Mouse (Mus musculus) limb, embryonic 14.5 days (tissue): Measurements from ENCODE around the gene Prom1. TPM values are rescaled to one million over a fixed set of nuclear protein-coding genes. Genes with fewer than 3 reads are reported as not detected.
"Not testable (repeated sequence)": the region's sequence is repeated elsewhere in the genome, so short reads cannot be mapped to it uniquely, and the experiment has no call there.

Experiments
- ATAC-seq: fragments of 200-750 bp; cut with Nextera tagmentation; 2 replicates; pipeline ENCODE4 v1.8.0; 2017; ENCODE audit warnings: low read depth, moderate number of reproducible peaks, moderate TSS enrichment; ENCODE audit not compliant: low FRiP score
- DNase-seq: peaks from one replicate; pipeline ENCODE4 v3.0.0-alpha.2; 2015; ENCODE audit warnings: low spot score
- H3K27ac ChIP-seq: fragments of 300-500 bp; sonication (generic); replicated peaks from 2 replicates; pipeline ENCODE4 v1.5.1; 2014; ENCODE audit warnings: low read depth, mild to moderate bottlenecking, low read length, moderate library complexity, mixed read lengths
- H3K27me3 ChIP-seq: fragments of 300-500 bp; sonication (generic); 2 replicates; pipeline ENCODE4 v1.6.1; 2014; ENCODE audit warnings: low read length, mixed read lengths; ENCODE audit not compliant: control insufficient read depth, insufficient read depth
- H3K36me3 ChIP-seq: fragments of 300-500 bp; sonication (generic); 2 replicates; pipeline ENCODE4 v1.6.1; 2014; ENCODE audit warnings: mild to moderate bottlenecking, low read length, moderate library complexity, mixed read lengths; ENCODE audit not compliant: control insufficient read depth, insufficient read depth
- H3K4me1 ChIP-seq: fragments of 300-500 bp; sonication (generic); 2 replicates; pipeline ENCODE4 v1.6.1; 2014; ENCODE audit warnings: antibody characterized with exemption, low read length, mixed read lengths; ENCODE audit not compliant: control insufficient read depth, insufficient read depth
- H3K4me2 ChIP-seq: fragments of 300-500 bp; sonication (generic); replicated peaks from 2 replicates; pipeline ENCODE4 v1.6.1; 2014; ENCODE audit warnings: low read depth, mild to moderate bottlenecking, low read length, moderate library complexity; ENCODE audit not compliant: severe bottlenecking
- H3K4me3 ChIP-seq: fragments of 300-500 bp; sonication (generic); replicated peaks from 2 replicates; pipeline ENCODE4 v1.5.1; 2014; ENCODE audit warnings: low read length
- H3K9ac ChIP-seq: fragments of 300-500 bp; sonication (generic); 2 replicates; pipeline ENCODE4 v1.6.1; 2014; ENCODE audit warnings: mild to moderate bottlenecking, low read depth, low read length, moderate library complexity; ENCODE audit not compliant: severe bottlenecking
- H3K9me3 ChIP-seq: fragments of 300-500 bp; sonication (generic); 2 replicates; pipeline ENCODE4 v1.6.1; 2016; ENCODE audit warnings: low read length; ENCODE audit not compliant: control insufficient read depth
- POLR2A ChIP-seq: fragments of 200-500 bp; IDR thresholded peaks from 2 replicates; pipeline ENCODE4 v1.8.0; 2012; ENCODE audit warnings: inconsistent platforms, mild to moderate bottlenecking, moderate library complexity, borderline replicate concordance; ENCODE audit not compliant: insufficient read depth, insufficient read length; ENCODE audit errors: extremely low read depth
- WGBS: fragments of 180-500 bp; shearing (Covaris S2); extraction: QIAGEN DNeasy Blood & Tissue Kit; methylation state at CpG from one replicate; pipeline ENCODE4 v1.1.7; 2014; 5-methylcytosine and 5-hydroxymethylcytosine counted together
- polyA plus RNA-seq, 2 experiments: library from polyadenylated mRNA; depleted of rRNA in 1 of 2; stranded (reverse) in 1 of 2; unstranded in 1 of 2; fragments of >200 nt; fragmentation: Nextera tagmentation in 1 of 2; extraction: Ambion mirVana in 1 of 2; gene quantifications; 2 replicates each; pipeline versions ENCODE4 v1.2.1 to v1.2.3; 2012 to 2014

The Prom1 gene
- polyA plus RNA-seq, 2 experiments = 24.9 to 39.8 TPM

- 80% methylated on average over 4 of the region's 4 CpGs for WGBS
- no peak for TF ChIP-seq POLR2A
- Histone ChIP-seq H3K4me3 (no peak overlapping the region), H3K4me2 (no peak overlapping the region), H3K4me1 (no peaks in the 10 kb centered on the region), H3K9ac (no peak overlapping the region), H3K27ac (no peak overlapping the region), H3K36me3 (no peaks in the 10 kb centered on the region), H3K27me3 (no peaks in the 10 kb centered on the region), H3K9me3 (no peaks in the 10 kb centered on the region)
- ATAC-seq (no peak), DNase-seq (no peak)
Observed at GRCm38 (mm10) chr5:44127487-44127886, 25.7 kb upstream of the Prom1 start.

GRCm38 (mm10) chr5:44126574-44126973 is 24.7 kb upstream of the Prom1 start:
- H3K4me3 ChIP-seq, H3K9ac ChIP-seq, H3K4me2 ChIP-seq, H3K9me3 ChIP-seq, ATAC-seq, H3K27me3 ChIP-seq, H3K36me3 ChIP-seq, H3K27ac ChIP-seq, H3K4me1 ChIP-seq, DNase-seq: not testable (repeated sequence)
- WGBS = 88% methylated on average over 8 of the region's 8 CpGs

DNA sequence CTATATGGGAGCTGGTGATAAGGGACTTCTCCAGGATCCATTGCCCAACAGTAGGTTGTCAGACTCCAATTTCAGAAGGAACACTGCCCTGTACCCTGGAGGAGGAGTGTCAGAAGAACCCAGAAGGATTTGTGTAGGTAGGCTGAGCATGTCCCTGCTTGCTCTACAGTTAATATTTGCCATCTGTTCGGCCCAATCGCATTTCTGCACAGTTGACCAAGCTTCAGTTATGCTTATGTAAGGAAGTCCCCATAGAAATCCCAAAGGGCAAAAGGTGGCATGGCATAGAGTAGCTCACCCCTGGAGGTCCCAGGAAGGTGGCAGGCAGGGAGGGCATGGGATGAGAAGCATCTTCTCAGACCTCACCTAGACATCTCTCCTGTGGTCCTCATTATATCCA is 19.6 kb upstream of the Prom1 start:
- no peak for TF ChIP-seq POLR2A
- H3K4me3 ChIP-seq = no peak overlapping the region
- ATAC-seq (no peak), DNase-seq (no peak)
- no peak overlapping the region for H3K9ac ChIP-seq
- H3K36me3 ChIP-seq = no peaks in the 10 kb centered on the region
- no peaks in the 10 kb centered on the region for H3K4me1 ChIP-seq
- WGBS = 86% methylated on average over 2 of the region's 2 CpGs
- H3K27me3 ChIP-seq = no peaks in the 10 kb centered on the region
- no peak overlapping the region for H3K4me2 ChIP-seq
- no peak overlapping the region for H3K27ac ChIP-seq
- H3K9me3 ChIP-seq = no peaks in the 10 kb centered on the region

DNA sequence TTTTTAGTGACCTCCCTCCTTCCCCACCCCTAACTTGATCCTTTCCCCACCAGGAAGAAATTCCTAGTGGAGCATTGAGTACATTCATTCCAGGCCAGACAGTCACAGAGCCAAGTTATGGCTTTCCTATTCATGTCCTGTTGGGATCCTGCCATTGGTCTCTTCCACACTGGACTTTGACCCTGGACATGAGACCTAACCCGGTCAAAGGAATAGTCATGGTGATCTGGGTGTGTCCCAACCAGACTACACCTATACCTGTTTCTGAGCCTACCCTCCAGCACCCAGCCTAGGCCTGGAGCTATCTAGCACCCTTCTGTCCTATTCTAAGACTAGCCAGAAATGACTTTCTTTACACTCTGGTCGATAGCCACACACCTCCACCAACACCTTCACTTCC is 11.3 kb upstream of the Prom1 start:
- Histone ChIP-seq H3K4me2 (no peak overlapping the region), H3K9me3 (no peaks in the 10 kb centered on the region), H3K27me3 (no peaks in the 10 kb centered on the region), H3K4me1 (no peaks in the 10 kb centered on the region), H3K4me3 (no peak overlapping the region), H3K9ac (no peak overlapping the region), H3K36me3 (no peaks in the 10 kb centered on the region), H3K27ac (no peak overlapping the region)
- DNase-seq (no peak), ATAC-seq (no peak)
- TF ChIP-seq POLR2A = no peak
- 88% methylated on average over 2 of the region's 2 CpGs for WGBS

- Histone ChIP-seq H3K4me1 (peaks cover 8% of the 10 kb centered on the region), H3K27ac (no peak overlapping the region), H3K9ac (no peak overlapping the region), H3K27me3 (no peaks in the 10 kb centered on the region), H3K4me3 (no peak overlapping the region), H3K36me3 (no peaks in the 10 kb centered on the region), H3K4me2 (no peak overlapping the region), H3K9me3 (no peaks in the 10 kb centered on the region)
- no peak for TF ChIP-seq POLR2A
- WGBS = 53% methylated on average over 2 of the region's 2 CpGs
- DNase-seq (no peak), ATAC-seq (no peak)
Observed at GRCm38 (mm10) chr5:44109121-44109520, 7.3 kb upstream of the Prom1 start.

GRCm38 (mm10) chr5:44108125-44108524 is 6.3 kb upstream of the Prom1 start:
- no peaks in the 10 kb centered on the region for H3K27me3 ChIP-seq
- no peak overlapping the region for H3K4me2 ChIP-seq
- TF ChIP-seq POLR2A = no peak
- DNase-seq = no peak
- H3K9me3 ChIP-seq = no peaks in the 10 kb centered on the region
- H3K27ac ChIP-seq = no peak overlapping the region
- no peak overlapping the region for H3K4me3 ChIP-seq
- H3K36me3 ChIP-seq = no peaks in the 10 kb centered on the region
- ATAC-seq = no peak
- no peak overlapping the region for H3K9ac ChIP-seq
- WGBS = 90% methylated on average over 4 of the region's 4 CpGs
- peaks cover 8% of the 10 kb centered on the region for H3K4me1 ChIP-seq
